Mouse (Mus musculus) CH12.LX (cell line): ENCODE measurements around the gene Sh3rf3. TPM values are rescaled to one million over a fixed set of nuclear protein-coding genes. Genes with fewer than 3 reads are reported as not detected.

ENCODE experiments used
- DNase-seq: peaks from one replicate; pipeline ENCODE4 v3.0.0-alpha.2; 2013; ENCODE audit errors: extremely low read depth
- H3K27ac ChIP-seq: 2 replicates; pipeline ENCODE4 v1.5.1; 2012; ENCODE audit warnings: low read depth, mild to moderate bottlenecking, control low read depth, moderate library complexity; ENCODE audit not compliant: insufficient read depth
- H3K27me3 ChIP-seq: replicated peaks from 2 replicates; pipeline ENCODE3; 2012; ENCODE audit warnings: inconsistent platforms
- H3K36me3 ChIP-seq, 2 experiments: replicated peaks in 1 of 2; 2 replicates each; pipeline versions ENCODE3 to v1.6.1; 2012; ENCODE audit warnings: inconsistent platforms in 1 of 2, low read length in 1 of 2, mild to moderate bottlenecking in 1 of 2, mixed read lengths in 1 of 2, moderate library complexity in 1 of 2; ENCODE audit not compliant: control insufficient read depth in 1 of 2, insufficient read depth in 1 of 2
- H3K4me1 ChIP-seq, 2 experiments: 2 replicates each; pipeline ENCODE4 v1.6.1; 2012; ENCODE audit warnings: inconsistent platforms in 1 of 2, moderate library complexity in 1 of 2; ENCODE audit not compliant: insufficient read depth in 2 of 2, control insufficient read depth in 1 of 2
- H3K4me2 ChIP-seq: 2 replicates; pipeline ENCODE4 v1.6.1; 2012; ENCODE audit warnings: low read depth, mild to moderate bottlenecking, control low read depth; ENCODE audit not compliant: poor library complexity, insufficient read depth, severe bottlenecking
- H3K4me3 ChIP-seq, 3 experiments: fragments of 150-350 bp in 1 of 3; sonication (generic) in 1 of 3; replicated peaks in 1 of 3; 2 replicates each; pipeline versions ENCODE3 to v1.5.1; 2011 to 2012; ENCODE audit warnings: low read depth in 2 of 3, low read length in 2 of 3, mild to moderate bottlenecking in 2 of 3, moderate library complexity in 2 of 3, control low read depth in 1 of 3, improper control_type of control experiment in 1 of 3, inconsistent platforms in 1 of 3, mixed read lengths in 1 of 3; ENCODE audit not compliant: poor library complexity in 1 of 3
- H3K79me2 ChIP-seq: replicated peaks from 2 replicates; pipeline ENCODE4 v1.6.1; 2012; ENCODE audit warnings: mild to moderate bottlenecking, moderate library complexity; ENCODE audit not compliant: control insufficient read depth, poor library complexity, insufficient read depth, severe bottlenecking; ENCODE audit errors: extremely low read depth
- H3K9ac ChIP-seq: 2 replicates; pipeline ENCODE4 v1.6.1; 2012; ENCODE audit warnings: low read depth, mild to moderate bottlenecking, control low read depth, moderate library complexity; ENCODE audit not compliant: insufficient read depth
- H3K9me3 ChIP-seq: replicated peaks from 2 replicates; pipeline ENCODE3; 2012; ENCODE audit warnings: low read length, inconsistent platforms, mixed read lengths
- CHD2 ChIP-seq: IDR thresholded peaks from 2 replicates; pipeline ENCODE4 v1.6.1; 2011; ENCODE audit warnings: low read length, improper control_type of control experiment
- E2F4 ChIP-seq: IDR thresholded peaks from 2 replicates; pipeline ENCODE4 v1.6.1; 2011; ENCODE audit warnings: low read depth, low read length, improper control_type of control experiment; ENCODE audit not compliant: insufficient replicate concordance
- ETS1 ChIP-seq: conservative IDR thresholded peaks from 2 replicates; pipeline ENCODE4 v1.6.1; 2012; ENCODE audit warnings: low read depth, mild to moderate bottlenecking, inconsistent platforms, low read length, improper control_type of control experiment, moderate library complexity
- GABPA ChIP-seq: IDR thresholded peaks from 2 replicates; pipeline ENCODE4 v1.6.1; 2012; ENCODE audit warnings: low read depth, low read length, improper control_type of control experiment, inconsistent platforms; ENCODE audit not compliant: insufficient replicate concordance
- IRF4 ChIP-seq: IDR thresholded peaks from 2 replicates; pipeline ENCODE4 v1.6.1; 2014; ENCODE audit warnings: low read depth, mild to moderate bottlenecking, inconsistent platforms, low read length, improper control_type of control experiment
- JUN ChIP-seq: IDR thresholded peaks from 2 replicates; pipeline ENCODE4 v1.6.1; 2011; ENCODE audit warnings: low read depth, mild to moderate bottlenecking, low read length, improper control_type of control experiment, moderate library complexity; ENCODE audit not compliant: insufficient read depth
- JUND ChIP-seq: conservative IDR thresholded peaks from 2 replicates; pipeline ENCODE4 v1.6.1; 2011; ENCODE audit warnings: low read depth, low read length, improper control_type of control experiment
- MAFK ChIP-seq: IDR thresholded peaks from 2 replicates; pipeline ENCODE4 v1.6.1; 2011; ENCODE audit warnings: low read length, improper control_type of control experiment; ENCODE audit not compliant: insufficient replicate concordance
- MEF2A ChIP-seq: IDR thresholded peaks from 2 replicates; pipeline ENCODE4 v1.6.1; 2014; ENCODE audit warnings: low read depth, mild to moderate bottlenecking, inconsistent platforms, low read length, improper control_type of control experiment, borderline replicate concordance
- MXI1 ChIP-seq: IDR thresholded peaks from 2 replicates; pipeline ENCODE4 v1.6.1; 2011; ENCODE audit warnings: mild to moderate bottlenecking, low read depth, low read length, improper control_type of control experiment
- NELFE ChIP-seq: IDR thresholded peaks from 2 replicates; pipeline ENCODE4 v1.6.1; 2011; ENCODE audit warnings: low read depth, low read length, improper control_type of control experiment
- PAX5 ChIP-seq: IDR thresholded peaks from 2 replicates; pipeline ENCODE4 v1.6.1; 2012; ENCODE audit warnings: low read length, inconsistent platforms, mixed read lengths
- POLR2AphosphoS2 ChIP-seq: IDR thresholded peaks from 2 replicates; pipeline ENCODE4 v1.6.1; 2011; ENCODE audit warnings: low read depth, low read length, improper control_type of control experiment
- SIN3A ChIP-seq: IDR thresholded peaks from 2 replicates; pipeline ENCODE4 v1.6.1; 2012; ENCODE audit warnings: low read length, improper control_type of control experiment, inconsistent platforms
- TBP ChIP-seq: conservative IDR thresholded peaks from 2 replicates; pipeline ENCODE4 v1.6.1; 2011; ENCODE audit warnings: low read depth, low read length, improper control_type of control experiment
- UBTF ChIP-seq: IDR thresholded peaks from 2 replicates; pipeline ENCODE4 v1.6.1; 2012; ENCODE audit warnings: low read depth, mild to moderate bottlenecking, inconsistent platforms, low read length, improper control_type of control experiment, moderate library complexity
- USF1 ChIP-seq: IDR thresholded peaks from 2 replicates; pipeline ENCODE4 v1.6.1; 2014; ENCODE audit warnings: low read depth, mild to moderate bottlenecking, inconsistent platforms, low read length, improper control_type of control experiment
- USF2 ChIP-seq: conservative IDR thresholded peaks from 2 replicates; pipeline ENCODE4 v1.6.1; 2011; ENCODE audit warnings: low read depth, low read length, improper control_type of control experiment
- ZC3H11A ChIP-seq: IDR thresholded peaks from 2 replicates; pipeline ENCODE4 v1.6.1; 2012; ENCODE audit warnings: low read depth, mild to moderate bottlenecking, inconsistent platforms, low read length, improper control_type of control experiment
- ZKSCAN1 ChIP-seq: IDR thresholded peaks from 2 replicates; pipeline ENCODE4 v1.6.1; 2012; ENCODE audit warnings: low read depth, inconsistent platforms, low read length, improper control_type of control experiment, borderline replicate concordance
- ZNF384 ChIP-seq: IDR thresholded peaks from 2 replicates; pipeline ENCODE4 v1.6.1; 2012; ENCODE audit warnings: low read depth, low read length, improper control_type of control experiment, inconsistent platforms
- dilution Hi-C: fragments of 300-500 bp; cut with MboI; formaldehyde crosslinking; loops from 2 replicates; pipeline ENCODE4 v1.14.3; 2020; ENCODE audit warnings: low sequenced_read_pairs; ENCODE audit not compliant: extremely low pct_unique_long_range_greater_than_20kb, extremely low pct_ligation_motif_present
- in situ Hi-C: fragments of 300-500 bp; cut with MboI; formaldehyde crosslinking; loops from 3 replicates; pipeline ENCODE4 v1.14.3; 2019; ENCODE audit warnings: low sequenced_read_pairs, low pct_ligation_motif_present, low pct_unique_long_range_greater_than_20kb, mixed read lengths
- polyA plus RNA-seq: library from polyadenylated mRNA; unstranded; fragments of >175 nt; gene quantifications from 2 replicates; pipeline ENCODE4 v1.2.1, GENCODE M21; 2012; ENCODE audit warnings: low read depth; ENCODE audit not compliant: insufficient read length
- total RNA-seq, 2 experiments: library from RNA; depleted of rRNA; stranded (reverse); fragments of 300-350 nt in 1 of 2; fragments of >200 nt in 1 of 2; gene quantifications; 2 replicates each; pipeline ENCODE4 v1.2.3; 2012 to 2014

Sh3rf3 gene
- total and polyA plus RNA-seq, 3 experiments = 0.13 to 0.64 TPM; not detected in 1

DNA sequence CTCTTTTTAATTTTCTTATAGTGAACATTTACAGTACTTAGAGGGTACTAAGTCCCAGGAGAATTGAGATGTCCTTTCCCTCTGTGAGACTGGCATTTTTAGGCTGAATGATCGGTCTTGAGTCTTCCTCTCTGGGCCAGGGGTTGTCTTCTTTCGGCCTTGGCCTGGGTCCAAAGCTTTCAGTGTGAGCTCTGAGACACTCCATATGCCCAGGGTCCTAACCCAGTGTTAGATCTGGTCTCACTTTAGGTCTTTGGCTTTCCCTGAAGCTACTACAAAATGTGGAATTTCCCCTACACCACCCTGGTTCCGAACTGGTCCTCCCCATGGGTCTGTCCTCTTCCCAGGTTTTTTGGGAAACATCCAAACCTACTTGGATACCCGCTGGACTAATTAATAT lies 155.1 kb downstream of the Sh3rf3 start:
- Histone ChIP-seq H3K9ac (no peak overlapping the region), H3K9me3 (no peaks in the 10 kb centered on the region), H3K4me1 (no peaks in the 10 kb centered on the region), H3K27me3 (peaks cover 4% of the 10 kb centered on the region), H3K79me2 (no peaks in the 10 kb centered on the region), H3K27ac (no peak overlapping the region), H3K4me2 (no peak overlapping the region), H3K4me3 (no peak overlapping the region), H3K36me3 (no peaks in the 10 kb centered on the region)
- dilution Hi-C loops (no loop called here), in situ Hi-C loops (no loop called here)
- TF ChIP-seq TBP (no peak), ETS1 (no peak), IRF4 (no peak), NELFE (no peak), ZKSCAN1 (no peak), MEF2A (no peak), USF1 (no peak), UBTF (no peak), E2F4 (no peak), ZC3H11A (no peak), MXI1 (no peak), JUN (no peak), CHD2 (no peak), JUND (no peak), GABPA (no peak), USF2 (no peak), MAFK (no peak), ZNF384 (no peak)
- no peak for DNase-seq

DNA sequence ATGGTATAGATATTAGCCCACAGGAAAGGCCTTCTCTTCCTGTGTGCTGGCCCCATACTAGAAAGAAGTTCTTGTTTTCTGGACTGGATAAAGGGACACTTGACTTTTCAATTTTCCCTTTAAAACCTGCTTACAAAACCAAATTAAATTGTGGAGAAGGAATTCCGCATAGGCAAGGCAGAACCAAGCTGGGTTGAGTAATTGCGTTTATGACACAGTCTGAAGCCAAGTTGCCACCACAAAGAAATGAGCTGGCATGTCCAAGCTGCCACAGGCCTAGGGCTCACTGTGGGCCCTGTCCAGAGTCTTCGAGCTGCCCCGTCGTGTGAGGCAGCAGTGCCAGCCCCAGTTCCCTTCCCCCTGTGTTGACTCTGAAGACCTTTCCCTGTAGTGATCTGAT lies 156.2 kb downstream of the Sh3rf3 start:
- H3K4me1 ChIP-seq = no peaks in the 10 kb centered on the region
- H3K9me3 ChIP-seq = peaks cover 6% of the 10 kb centered on the region
- dilution Hi-C loops (no loop called here), in situ Hi-C loops (no loop called here)
- no peak for TF ChIP-seq MAFK
- no peak for TF ChIP-seq USF2
- no peak for TF ChIP-seq POLR2AphosphoS2
- no peak for TF ChIP-seq USF1
- TF ChIP-seq ZNF384 = no peak
- no peak for TF ChIP-seq PAX5
- TF ChIP-seq JUND = no peak
- no peak for TF ChIP-seq E2F4
- no peak for TF ChIP-seq ETS1
- no peak for TF ChIP-seq SIN3A
- TF ChIP-seq CHD2 = no peak
- TF ChIP-seq GABPA = no peak
- H3K36me3 ChIP-seq = no peaks in the 10 kb centered on the region
- H3K9ac ChIP-seq = no peak overlapping the region
- no peaks in the 10 kb centered on the region for H3K79me2 ChIP-seq
- no peak overlapping the region for H3K4me2 ChIP-seq
- no peak for DNase-seq
- no peak overlapping the region for H3K27ac ChIP-seq
- H3K27me3 ChIP-seq = peaks cover 7% of the 10 kb centered on the region
- no peak overlapping the region for H3K4me3 ChIP-seq
